Mouse (Mus musculus) heart, postnatal 0 days (tissue): ENCODE data around the gene Tubb4a.

Experiments
- CTCF ChIP-seq: IDR thresholded peaks from 2 replicates; pipeline ENCODE4 v1.5.1; 2016; ENCODE audit warnings: antibody characterized with exemption, control low read depth, low read depth
- EP300 ChIP-seq: IDR thresholded peaks from 2 replicates; pipeline ENCODE4 v1.6.1; 2016; ENCODE audit warnings: antibody characterized with exemption, low read depth

GRCm38 (mm10) chr17:57085970-57086757 lies 1.4 kb downstream of the Tubb4a start:
- TF ChIP-seq CTCF: no peak
- no peak for TF ChIP-seq EP300
